Mouse (Mus musculus) CH12.LX (cell line): ENCODE measurements around the gene Col16a1. TPM values are rescaled to one million over a fixed set of nuclear protein-coding genes. Genes with fewer than 3 reads are reported as not detected.

ENCODE experiments used
- DNase-seq: peaks from one replicate; pipeline ENCODE4 v3.0.0-alpha.2; 2013; ENCODE audit errors: extremely low read depth
- H3K27ac ChIP-seq: 2 replicates; pipeline ENCODE4 v1.5.1; 2012; ENCODE audit warnings: low read depth, mild to moderate bottlenecking, control low read depth, moderate library complexity; ENCODE audit not compliant: insufficient read depth
- H3K27me3 ChIP-seq: replicated peaks from 2 replicates; pipeline ENCODE3; 2012; ENCODE audit warnings: inconsistent platforms
- H3K36me3 ChIP-seq, 2 experiments: replicated peaks in 1 of 2; 2 replicates each; pipeline versions ENCODE3 to v1.6.1; 2012; ENCODE audit warnings: inconsistent platforms in 1 of 2, low read length in 1 of 2, mild to moderate bottlenecking in 1 of 2, mixed read lengths in 1 of 2, moderate library complexity in 1 of 2; ENCODE audit not compliant: control insufficient read depth in 1 of 2, insufficient read depth in 1 of 2
- H3K4me1 ChIP-seq, 2 experiments: 2 replicates each; pipeline ENCODE4 v1.6.1; 2012; ENCODE audit warnings: inconsistent platforms in 1 of 2, moderate library complexity in 1 of 2; ENCODE audit not compliant: insufficient read depth in 2 of 2, control insufficient read depth in 1 of 2
- H3K4me2 ChIP-seq: 2 replicates; pipeline ENCODE4 v1.6.1; 2012; ENCODE audit warnings: low read depth, mild to moderate bottlenecking, control low read depth; ENCODE audit not compliant: poor library complexity, insufficient read depth, severe bottlenecking
- H3K4me3 ChIP-seq, 3 experiments: fragments of 150-350 bp in 1 of 3; sonication (generic) in 1 of 3; replicated peaks in 1 of 3; 2 replicates each; pipeline versions ENCODE3 to v1.5.1; 2011 to 2012; ENCODE audit warnings: low read depth in 2 of 3, low read length in 2 of 3, mild to moderate bottlenecking in 2 of 3, moderate library complexity in 2 of 3, control low read depth in 1 of 3, improper control_type of control experiment in 1 of 3, inconsistent platforms in 1 of 3, mixed read lengths in 1 of 3; ENCODE audit not compliant: poor library complexity in 1 of 3
- H3K79me2 ChIP-seq: replicated peaks from 2 replicates; pipeline ENCODE4 v1.6.1; 2012; ENCODE audit warnings: mild to moderate bottlenecking, moderate library complexity; ENCODE audit not compliant: control insufficient read depth, poor library complexity, insufficient read depth, severe bottlenecking; ENCODE audit errors: extremely low read depth
- H3K9ac ChIP-seq: 2 replicates; pipeline ENCODE4 v1.6.1; 2012; ENCODE audit warnings: low read depth, mild to moderate bottlenecking, control low read depth, moderate library complexity; ENCODE audit not compliant: insufficient read depth
- H3K9me3 ChIP-seq: replicated peaks from 2 replicates; pipeline ENCODE3; 2012; ENCODE audit warnings: low read length, inconsistent platforms, mixed read lengths
- BHLHE40 ChIP-seq: IDR thresholded peaks from 2 replicates; pipeline ENCODE4 v1.6.1; 2011; ENCODE audit warnings: mild to moderate bottlenecking, low read depth, low read length, improper control_type of control experiment
- CHD1 ChIP-seq: IDR thresholded peaks from 2 replicates; pipeline ENCODE4 v1.6.1; 2012; ENCODE audit warnings: low read depth, low read length, improper control_type of control experiment, inconsistent platforms
- CTCF ChIP-seq, 2 experiments: IDR thresholded peaks in 1 of 2; conservative IDR thresholded peaks in 1 of 2; 2 replicates each; pipeline ENCODE4 v1.5.1; 2011 to 2012; ENCODE audit warnings: low read depth in 2 of 2, low read length in 2 of 2, improper control_type of control experiment in 1 of 2, inconsistent platforms in 1 of 2, mild to moderate bottlenecking in 1 of 2, moderate library complexity in 1 of 2
- E2F4 ChIP-seq: IDR thresholded peaks from 2 replicates; pipeline ENCODE4 v1.6.1; 2011; ENCODE audit warnings: low read depth, low read length, improper control_type of control experiment; ENCODE audit not compliant: insufficient replicate concordance
- ELF1 ChIP-seq: IDR thresholded peaks from 2 replicates; pipeline ENCODE4 v1.6.1; 2014; ENCODE audit warnings: low read depth, mild to moderate bottlenecking, inconsistent platforms, low read length, improper control_type of control experiment
- IRF4 ChIP-seq: IDR thresholded peaks from 2 replicates; pipeline ENCODE4 v1.6.1; 2014; ENCODE audit warnings: low read depth, mild to moderate bottlenecking, inconsistent platforms, low read length, improper control_type of control experiment
- JUN ChIP-seq: IDR thresholded peaks from 2 replicates; pipeline ENCODE4 v1.6.1; 2011; ENCODE audit warnings: low read depth, mild to moderate bottlenecking, low read length, improper control_type of control experiment, moderate library complexity; ENCODE audit not compliant: insufficient read depth
- KAT2A ChIP-seq: IDR thresholded peaks from 2 replicates; pipeline ENCODE4 v1.6.1; 2012; ENCODE audit warnings: low read length, improper control_type of control experiment, inconsistent platforms; ENCODE audit not compliant: insufficient replicate concordance
- MAX ChIP-seq: IDR thresholded peaks from 2 replicates; pipeline ENCODE4 v1.6.1; 2011; ENCODE audit warnings: low read length, improper control_type of control experiment
- MEF2A ChIP-seq: IDR thresholded peaks from 2 replicates; pipeline ENCODE4 v1.6.1; 2014; ENCODE audit warnings: low read depth, mild to moderate bottlenecking, inconsistent platforms, low read length, improper control_type of control experiment, borderline replicate concordance
- NELFE ChIP-seq: IDR thresholded peaks from 2 replicates; pipeline ENCODE4 v1.6.1; 2011; ENCODE audit warnings: low read depth, low read length, improper control_type of control experiment
- NRF1 ChIP-seq: IDR thresholded peaks from 2 replicates; pipeline ENCODE4 v1.6.1; 2014; ENCODE audit warnings: low read depth, mild to moderate bottlenecking, inconsistent platforms, low read length, improper control_type of control experiment, moderate library complexity
- POLR2A ChIP-seq: IDR thresholded peaks from 2 replicates; pipeline ENCODE4 v1.6.1; 2011; ENCODE audit warnings: low read depth, mild to moderate bottlenecking, improper control_type of control experiment, low read length
- RAD21 ChIP-seq: IDR thresholded peaks from 2 replicates; pipeline ENCODE4 v1.6.1; 2011; ENCODE audit warnings: low read depth, mild to moderate bottlenecking, low read length, improper control_type of control experiment, moderate library complexity
- RCOR1 ChIP-seq: conservative IDR thresholded peaks from 2 replicates; pipeline ENCODE4 v1.6.1; 2012; ENCODE audit warnings: low read depth, mild to moderate bottlenecking, inconsistent platforms, low read length, improper control_type of control experiment
- SIN3A ChIP-seq: IDR thresholded peaks from 2 replicates; pipeline ENCODE4 v1.6.1; 2012; ENCODE audit warnings: low read length, improper control_type of control experiment, inconsistent platforms
- USF1 ChIP-seq: IDR thresholded peaks from 2 replicates; pipeline ENCODE4 v1.6.1; 2014; ENCODE audit warnings: low read depth, mild to moderate bottlenecking, inconsistent platforms, low read length, improper control_type of control experiment
- USF2 ChIP-seq: conservative IDR thresholded peaks from 2 replicates; pipeline ENCODE4 v1.6.1; 2011; ENCODE audit warnings: low read depth, low read length, improper control_type of control experiment
- ZC3H11A ChIP-seq: IDR thresholded peaks from 2 replicates; pipeline ENCODE4 v1.6.1; 2012; ENCODE audit warnings: low read depth, mild to moderate bottlenecking, inconsistent platforms, low read length, improper control_type of control experiment
- ZKSCAN1 ChIP-seq: IDR thresholded peaks from 2 replicates; pipeline ENCODE4 v1.6.1; 2012; ENCODE audit warnings: low read depth, inconsistent platforms, low read length, improper control_type of control experiment, borderline replicate concordance
- ZMIZ1 ChIP-seq: IDR thresholded peaks from 2 replicates; pipeline ENCODE4 v1.6.1; 2012; ENCODE audit warnings: low read depth, mild to moderate bottlenecking, inconsistent platforms, low read length, improper control_type of control experiment
- dilution Hi-C: fragments of 300-500 bp; cut with MboI; formaldehyde crosslinking; loops from 2 replicates; pipeline ENCODE4 v1.14.3; 2020; ENCODE audit warnings: low sequenced_read_pairs; ENCODE audit not compliant: extremely low pct_unique_long_range_greater_than_20kb, extremely low pct_ligation_motif_present
- in situ Hi-C: fragments of 300-500 bp; cut with MboI; formaldehyde crosslinking; loops from 3 replicates; pipeline ENCODE4 v1.14.3; 2019; ENCODE audit warnings: low sequenced_read_pairs, low pct_ligation_motif_present, low pct_unique_long_range_greater_than_20kb, mixed read lengths
- polyA plus RNA-seq: library from polyadenylated mRNA; unstranded; fragments of >175 nt; gene quantifications from 2 replicates; pipeline ENCODE4 v1.2.1, GENCODE M21; 2012; ENCODE audit warnings: low read depth; ENCODE audit not compliant: insufficient read length
- total RNA-seq, 2 experiments: library from RNA; depleted of rRNA; stranded (reverse); fragments of 300-350 nt in 1 of 2; fragments of >200 nt in 1 of 2; gene quantifications; 2 replicates each; pipeline ENCODE4 v1.2.3; 2012 to 2014

Col16a1 gene
- total and polyA plus RNA-seq, 3 experiments = not detected

- in situ Hi-C loops (no loop called here), dilution Hi-C loops (no loop called here)
- Histone ChIP-seq H3K4me3 (no peak overlapping the region), H3K9ac (no peak overlapping the region), H3K4me2 (no peak overlapping the region), H3K27ac (no peak overlapping the region), H3K36me3 (no peaks in the 10 kb centered on the region), H3K9me3 (no peaks in the 10 kb centered on the region), H3K27me3 (peaks cover 99% of the 10 kb centered on the region), H3K4me1 (no peaks in the 10 kb centered on the region), H3K79me2 (no peaks in the 10 kb centered on the region)
- no peak for DNase-seq
- TF ChIP-seq MAX (no peak), ZKSCAN1 (no peak), NELFE (no peak), RAD21 (no peak), ELF1 (no peak), SIN3A (no peak), BHLHE40 (no peak), CTCF (conservative IDR thresholded peaks at IDR 0.05 in 1 of 2, IDR thresholded peaks at IDR 0.05 in 1 of 2; ENCODE audit: low read depth in 2 of 2, low read length in 2 of 2) (no peak), CHD1 (no peak), NRF1 (no peak), KAT2A (no peak), RCOR1 (no peak), ZMIZ1 (no peak), JUN (no peak), POLR2A (no peak), USF1 (no peak), MEF2A (no peak)
Observed at GRCm38 (mm10) chr4:130016010-130016409, 31.6 kb upstream of the Col16a1 start.

- Histone ChIP-seq H3K9ac (no peak overlapping the region), H3K4me1 (no peaks in the 10 kb centered on the region), H3K36me3 (no peaks in the 10 kb centered on the region), H3K4me3 (no peak overlapping the region), H3K4me2 (no peak overlapping the region), H3K9me3 (no peaks in the 10 kb centered on the region), H3K27me3 (peaks cover 99% of the 10 kb centered on the region), H3K27ac (no peak overlapping the region), H3K79me2 (no peaks in the 10 kb centered on the region)
- in situ Hi-C loops = no loop called here
- DNase-seq = no peak
- TF ChIP-seq RCOR1 = no peak
- no peak for TF ChIP-seq POLR2A
- TF ChIP-seq ZC3H11A = no peak
- no peak for TF ChIP-seq USF2
- TF ChIP-seq E2F4 = no peak
- TF ChIP-seq IRF4 = no peak
- TF ChIP-seq ZKSCAN1 = no peak
- dilution Hi-C loops = no loop called here
Observed at GRCm38 (mm10) chr4:130017036-130017674, 30.5 kb upstream of the Col16a1 start.
